Mouse (Mus musculus): ENCODE measurements around the gene Tcf7l2.

GRCm38 (mm10) chr19:55840499-55841121 lies 99.0 kb downstream of the Tcf7l2 start:
- TF ChIP-seq CTCF (IDR thresholded peaks at IDR 0.05; ENCODE audit: low read depth) (no peak), EP300 (IDR thresholded peaks at IDR 0.05; ENCODE audit: low read depth) (no peak)

All from liver, embryonic 14.5 days (tissue).